Mouse (Mus musculus): Measurements from ENCODE around the gene Bcat1.

GRCm38 (mm10) chr6:145003459-145003858 is 72.5 kb downstream of the Bcat1 start:
- TF ChIP-seq CTCF (IDR thresholded peaks at IDR 0.05; ENCODE audit: control insufficient read depth, insufficient read depth, insufficient read length) (no peak), MAX (IDR thresholded peaks at IDR 0.05) (no peak), MYOG (IDR thresholded peaks at IDR 0.05; ENCODE audit: control insufficient read depth, extremely low read depth, insufficient read length) (no peak)
